Mouse (Mus musculus) left cerebral cortex, postnatal 25 days (tissue): ENCODE measurements around the gene Dap. TPM values are rescaled to one million over a fixed set of nuclear protein-coding genes. Genes with fewer than 3 reads are reported as not detected.

Experiments used
- DNase-seq, 2 experiments: peaks; one replicate each; pipeline ENCODE4 v3.0.0; 2022; ENCODE audit warnings: low spot score in 2 of 2, mixed read lengths in 1 of 2
- intact Hi-C: fragments of 180-260 bp; cut with DNase I; formaldehyde crosslinking; loops from one replicate; pipeline ENCODE4 v1.15.1; 2025
- total RNA-seq, 2 experiments: library from RNA; stranded (reverse); gene quantifications; 2 replicates each; pipeline ENCODE4 v1.2.3; 2021

Dap gene
- 1 to 10 TPM; 6.8 to 7.6 TPM for total RNA-seq

DNA sequence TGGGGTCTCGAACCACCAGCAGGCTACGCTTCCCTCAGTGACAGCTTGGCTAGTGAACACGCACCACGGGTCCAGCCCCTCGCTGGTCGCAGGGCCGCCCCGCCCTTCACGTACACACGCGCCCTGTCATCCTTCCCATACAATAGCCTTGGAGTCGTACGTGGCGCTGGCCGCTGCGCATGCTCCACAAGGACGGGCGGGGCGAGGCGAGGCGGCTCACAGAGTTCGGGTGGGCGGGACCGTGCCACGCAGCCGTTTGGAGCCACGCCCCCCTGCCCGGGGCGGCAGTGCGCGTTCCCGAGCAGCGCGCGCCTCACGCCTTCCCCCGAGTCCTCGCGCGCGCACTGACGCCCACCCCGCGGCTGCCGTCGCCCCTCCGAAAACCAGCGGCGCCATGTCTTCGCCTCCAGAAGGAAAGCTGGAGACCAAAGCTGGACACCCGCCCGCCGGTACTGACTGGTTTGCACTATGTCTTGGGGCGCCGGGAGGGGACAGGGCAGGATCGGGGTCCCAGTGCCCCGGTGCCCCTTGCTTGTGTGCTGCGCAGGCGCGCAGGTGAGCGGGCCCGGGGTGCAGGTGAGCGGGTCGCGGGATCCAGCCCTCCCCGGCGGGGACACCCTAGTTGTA lies at the start of gene Dap:
Dap (plus strand) TSS at position 180 of the 627 bp plus-strand sequence.
- intact Hi-C loops: no loop called here
- peak; percentile 97 to 98 for DNase-seq

DNA sequence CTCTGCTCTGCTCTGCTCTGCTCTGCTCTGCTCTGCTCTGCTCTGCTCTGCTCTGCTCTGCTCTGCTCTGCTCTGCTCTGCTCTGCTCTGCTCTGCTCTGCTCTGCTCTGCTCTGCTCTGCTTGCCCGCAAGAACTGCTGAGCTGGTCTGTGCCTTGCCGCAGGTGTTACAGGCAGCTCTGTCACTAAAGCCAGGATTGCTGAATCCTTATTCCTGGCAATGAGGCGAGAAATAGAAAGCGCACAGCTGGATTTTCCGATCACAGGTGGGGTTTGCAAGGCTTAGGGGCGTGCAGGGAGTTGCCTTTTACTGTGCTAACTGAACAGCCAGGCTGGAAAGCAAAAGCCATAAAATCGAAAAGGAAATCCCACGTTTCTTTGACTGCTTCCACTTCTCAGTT lies 47.5 kb upstream of the Dap start:
- DNase-seq: no peak
- intact Hi-C loops: no loop called here

DNA sequence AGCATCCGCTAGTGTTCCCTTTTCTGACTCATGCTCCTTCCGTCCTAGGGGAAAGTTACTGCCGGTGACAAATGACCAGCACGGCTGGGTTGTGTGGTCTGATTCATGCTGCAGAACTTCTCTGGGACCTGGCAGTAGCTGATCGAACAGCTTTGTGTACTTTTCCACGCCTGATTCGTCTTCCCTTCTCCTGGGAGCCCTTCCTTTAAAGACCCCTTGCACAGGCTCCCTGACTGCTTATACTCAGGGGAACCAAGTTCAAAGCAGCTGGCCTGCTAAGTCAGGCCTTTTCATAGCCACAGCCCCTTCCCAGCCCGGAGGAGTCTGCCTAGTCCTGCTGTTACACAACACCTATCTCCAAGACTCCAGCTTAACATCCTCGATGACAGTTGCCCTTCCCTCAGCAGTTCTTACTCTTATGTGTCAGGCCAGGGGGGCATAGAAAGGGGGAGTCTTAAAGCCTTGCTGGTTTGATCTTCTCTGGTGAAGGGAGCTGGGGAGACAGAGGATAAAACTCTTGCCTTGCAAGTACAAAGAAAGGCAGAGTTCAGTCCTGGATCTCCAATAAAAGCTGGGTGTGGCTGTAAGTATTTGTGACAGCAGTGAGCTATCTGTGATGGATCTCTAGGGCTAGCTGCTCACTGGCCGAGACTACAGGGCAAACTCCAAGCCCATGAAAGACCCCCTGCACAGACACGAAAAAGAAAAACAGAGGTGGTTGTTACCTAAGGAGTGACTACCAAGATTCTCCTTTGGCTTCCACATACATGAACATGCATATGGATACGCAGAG lies 39.3 kb upstream of the Dap start:
- no peak for DNase-seq
- intact Hi-C loops: no loop called here

DNA sequence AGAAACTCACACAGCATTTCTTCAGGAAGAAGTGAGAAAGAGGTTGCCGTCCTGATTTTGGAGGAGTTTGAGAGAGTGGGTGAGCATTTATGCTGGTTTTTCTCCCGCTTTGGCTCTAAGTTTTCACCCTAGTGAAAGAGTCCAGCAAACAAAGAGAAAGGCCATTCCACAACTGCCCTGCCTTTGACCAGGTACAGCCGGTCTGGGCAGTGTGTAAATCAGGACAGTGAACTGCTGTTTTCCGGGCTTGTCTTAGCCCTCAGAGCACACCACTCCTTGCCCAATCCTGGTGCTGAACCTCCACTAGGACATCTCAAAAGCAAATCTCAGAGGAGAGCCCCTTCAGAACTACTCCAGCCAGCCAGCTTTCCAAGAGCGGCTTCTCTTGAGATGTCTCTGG lies 38.6 kb upstream of the Dap start:
- intact Hi-C loops: no loop called here
- DNase-seq: no peak

DNA sequence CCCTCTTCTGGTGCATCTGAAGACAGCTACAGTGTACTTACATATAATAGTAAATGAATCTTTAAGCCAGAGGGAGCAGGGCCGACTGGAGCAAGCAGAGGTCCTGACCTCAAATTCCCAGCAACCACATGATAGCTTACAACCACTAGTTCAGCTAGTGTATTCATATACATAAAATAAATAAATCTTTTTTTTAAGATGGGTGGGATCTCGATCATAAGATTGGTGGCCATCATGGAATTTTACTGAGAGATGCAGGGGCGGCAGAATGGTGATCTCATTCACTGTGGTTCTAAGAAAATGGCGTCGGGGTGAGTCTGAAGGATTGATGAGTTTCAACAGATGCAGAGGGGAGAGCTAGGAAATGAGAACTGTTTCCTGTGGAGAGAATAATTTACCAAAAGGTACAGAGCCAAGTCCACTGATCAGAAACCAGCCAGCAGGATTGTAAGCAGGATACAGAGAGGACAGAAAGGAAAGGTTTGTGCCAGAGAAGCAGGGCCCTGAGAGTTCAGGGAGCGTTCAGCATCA lies 37.7 kb upstream of the Dap start:
- no peak for DNase-seq
- intact Hi-C loops: no loop called here

DNA sequence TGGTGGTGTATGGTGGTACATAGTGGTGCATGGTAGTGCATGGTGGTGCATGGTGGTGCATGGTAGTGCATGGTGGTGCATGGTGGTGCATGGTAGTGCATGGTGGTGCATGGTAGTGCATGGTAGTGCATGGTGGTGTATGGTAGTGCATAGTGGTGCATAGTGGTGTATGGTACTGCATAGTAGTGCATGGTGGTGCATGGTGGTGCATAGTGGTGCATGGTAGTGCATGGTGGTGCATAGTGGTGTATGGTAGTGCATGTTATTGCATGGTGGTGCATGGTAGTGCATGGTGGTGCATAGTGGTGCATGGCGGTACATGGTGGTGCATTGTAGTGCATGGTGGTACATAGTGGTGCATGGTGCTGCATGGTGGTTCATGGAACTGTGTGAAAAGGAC lies 31.6 kb upstream of the Dap start:
- DNase-seq: no peak
- intact Hi-C loops: no loop called here

DNA sequence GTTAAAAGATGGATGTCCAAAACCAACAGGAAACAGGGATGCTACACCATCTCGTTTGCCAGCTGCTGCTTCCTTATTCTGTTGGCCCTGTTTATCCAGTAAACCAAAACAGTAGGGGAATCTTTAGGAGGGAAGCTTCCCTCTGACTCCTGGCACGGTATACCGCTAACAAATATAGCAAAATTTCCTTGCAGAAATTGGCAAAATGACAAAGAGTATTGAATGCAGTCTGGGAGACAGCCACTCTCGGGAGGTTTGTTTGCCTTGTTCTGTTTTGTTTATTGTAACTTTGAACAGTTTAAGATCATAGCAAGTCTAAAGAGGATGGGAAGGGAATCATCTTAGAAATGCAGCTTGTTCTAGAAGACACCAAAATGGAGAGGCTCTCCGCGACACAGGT lies 28.3 kb upstream of the Dap start:
- intact Hi-C loops: no loop called here
- no peak for DNase-seq

DNA sequence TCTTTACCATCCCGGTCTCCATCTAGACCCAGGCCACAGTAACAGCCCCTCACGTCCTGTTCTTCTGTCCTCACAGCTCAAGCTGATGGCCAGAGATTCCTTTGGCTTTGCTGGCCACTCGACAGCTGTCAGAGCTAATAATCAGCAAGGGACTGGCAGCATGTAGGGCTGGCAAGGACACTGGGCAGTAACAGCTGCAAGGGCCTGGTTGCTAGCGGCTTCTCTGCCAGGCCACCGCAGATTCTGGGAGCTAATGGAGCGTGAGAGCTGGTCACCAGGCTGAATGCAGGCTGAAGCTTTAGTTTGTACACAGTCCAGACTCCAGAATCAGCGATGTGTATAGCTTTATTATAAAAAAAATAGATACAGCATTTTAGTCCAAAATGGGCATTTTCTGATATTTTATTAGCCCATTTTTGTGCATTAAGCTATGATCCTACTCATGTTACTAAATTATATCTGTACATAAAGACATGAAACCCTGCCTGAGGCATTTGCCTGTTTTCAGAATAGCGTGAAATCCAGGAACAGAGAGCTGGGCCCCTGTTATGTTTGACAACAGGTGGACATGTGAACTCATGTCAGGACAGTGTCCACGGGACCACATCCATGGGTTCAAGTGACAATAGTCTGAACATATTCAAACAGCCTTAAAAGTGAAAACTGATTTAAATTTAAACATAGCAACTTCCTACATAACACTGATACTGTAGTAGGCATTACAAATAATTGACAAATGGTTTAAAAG lies 16.6 kb upstream of the Dap start:
- DNase-seq: no peak
- intact Hi-C loops: no loop called here

DNA sequence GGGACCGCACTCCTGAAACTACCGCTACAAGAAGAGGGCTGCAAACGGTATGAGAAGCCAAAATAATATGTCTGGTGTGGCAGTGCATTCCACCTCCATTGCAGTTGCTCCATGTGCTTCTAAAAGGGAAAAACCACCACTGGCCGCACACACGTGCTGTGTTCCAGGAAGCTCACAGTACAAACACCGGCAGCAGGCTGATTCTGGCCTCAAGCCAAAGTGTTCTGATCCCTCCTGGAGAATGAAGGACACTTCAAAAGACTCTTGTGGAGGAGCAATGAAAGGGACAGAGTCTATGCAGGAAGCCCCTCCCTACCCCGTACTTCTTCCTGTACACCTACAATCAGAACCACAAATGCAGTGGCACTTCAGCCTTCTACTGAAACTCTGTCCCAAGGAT lies 12.2 kb upstream of the Dap start:
- intact Hi-C loops: no loop called here
- no peak for DNase-seq

DNA sequence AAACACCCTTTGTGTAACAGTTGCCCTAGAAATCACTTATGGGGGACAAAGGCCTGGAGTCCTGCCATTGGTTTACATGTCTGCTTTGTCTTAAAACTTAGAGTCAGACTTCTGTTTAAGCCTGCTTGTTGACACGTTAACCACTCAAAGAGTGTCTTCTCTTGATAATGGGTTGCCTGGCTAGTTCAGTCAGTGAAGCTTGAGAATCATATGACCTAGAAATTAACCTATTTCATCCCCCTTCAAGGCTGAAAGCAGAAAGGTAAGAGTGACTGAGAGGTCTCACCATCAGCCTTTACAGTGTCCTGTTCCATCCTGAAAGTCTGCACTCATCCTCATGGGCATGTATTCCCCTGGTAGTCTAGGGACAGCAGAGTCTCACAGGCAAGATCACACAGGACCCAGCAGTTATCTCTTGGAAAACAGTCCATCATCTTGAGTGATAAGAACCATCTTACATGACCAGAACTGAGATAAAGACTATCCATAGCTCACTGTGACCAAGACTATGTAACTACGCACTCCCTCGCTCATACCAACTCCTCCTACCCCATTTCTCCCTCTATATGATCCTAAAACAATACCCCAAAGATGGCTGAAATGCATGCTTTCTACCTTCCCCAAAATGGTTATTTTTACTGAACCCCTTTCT lies 10.4 kb upstream of the Dap start:
- no peak for DNase-seq
- intact Hi-C loops: no loop called here

DNA sequence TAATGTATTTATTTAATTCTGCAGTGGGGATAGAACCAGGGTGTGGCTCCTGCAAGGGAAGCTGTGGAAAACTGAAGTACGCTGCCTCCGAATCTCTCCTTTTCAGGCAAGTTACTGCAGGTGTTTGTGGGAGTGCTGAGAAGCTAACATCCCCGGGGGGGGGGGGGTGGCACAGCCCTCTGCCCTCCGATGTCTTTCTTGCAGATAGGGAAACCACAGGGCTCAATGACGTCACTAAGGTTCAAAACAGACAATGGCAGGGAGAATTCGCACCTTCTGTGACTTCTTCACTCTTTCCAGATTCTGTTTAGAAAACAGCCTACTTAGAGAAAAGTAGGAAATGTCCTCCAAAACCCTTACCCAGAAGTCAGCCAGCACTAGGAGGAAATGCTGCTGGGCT lies 1.9 kb upstream of the Dap start:
- intact Hi-C loops: no loop called here
- no peak for DNase-seq

DNA sequence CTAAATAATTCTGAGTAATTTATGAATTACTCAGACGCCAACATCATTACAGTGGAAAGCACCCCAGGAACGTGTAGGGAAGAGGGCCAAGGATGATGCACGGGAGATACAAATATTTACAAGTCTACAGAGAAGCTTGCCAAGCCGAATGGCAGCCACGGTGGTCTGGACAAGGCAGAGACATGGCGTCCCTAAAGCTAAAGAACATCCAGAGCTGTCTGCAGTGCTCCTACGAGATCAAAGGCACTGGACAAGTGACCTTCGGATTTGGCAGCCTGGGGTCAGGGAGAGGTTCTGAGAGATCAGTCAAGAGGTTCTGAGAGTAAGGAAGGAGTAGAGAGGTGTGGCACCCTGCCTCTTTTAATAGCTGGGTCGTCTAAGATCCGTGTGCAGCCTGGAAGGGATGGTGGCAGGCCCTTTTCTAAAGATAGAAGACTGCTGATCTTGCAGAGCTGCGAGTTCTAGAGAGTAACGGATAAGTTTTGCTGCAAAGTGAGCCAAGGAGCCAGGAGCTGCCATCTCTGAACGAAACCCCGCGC lies 449 bp upstream of the Dap start:
- DNase-seq: no peak
- intact Hi-C loops: no loop called here

DNA sequence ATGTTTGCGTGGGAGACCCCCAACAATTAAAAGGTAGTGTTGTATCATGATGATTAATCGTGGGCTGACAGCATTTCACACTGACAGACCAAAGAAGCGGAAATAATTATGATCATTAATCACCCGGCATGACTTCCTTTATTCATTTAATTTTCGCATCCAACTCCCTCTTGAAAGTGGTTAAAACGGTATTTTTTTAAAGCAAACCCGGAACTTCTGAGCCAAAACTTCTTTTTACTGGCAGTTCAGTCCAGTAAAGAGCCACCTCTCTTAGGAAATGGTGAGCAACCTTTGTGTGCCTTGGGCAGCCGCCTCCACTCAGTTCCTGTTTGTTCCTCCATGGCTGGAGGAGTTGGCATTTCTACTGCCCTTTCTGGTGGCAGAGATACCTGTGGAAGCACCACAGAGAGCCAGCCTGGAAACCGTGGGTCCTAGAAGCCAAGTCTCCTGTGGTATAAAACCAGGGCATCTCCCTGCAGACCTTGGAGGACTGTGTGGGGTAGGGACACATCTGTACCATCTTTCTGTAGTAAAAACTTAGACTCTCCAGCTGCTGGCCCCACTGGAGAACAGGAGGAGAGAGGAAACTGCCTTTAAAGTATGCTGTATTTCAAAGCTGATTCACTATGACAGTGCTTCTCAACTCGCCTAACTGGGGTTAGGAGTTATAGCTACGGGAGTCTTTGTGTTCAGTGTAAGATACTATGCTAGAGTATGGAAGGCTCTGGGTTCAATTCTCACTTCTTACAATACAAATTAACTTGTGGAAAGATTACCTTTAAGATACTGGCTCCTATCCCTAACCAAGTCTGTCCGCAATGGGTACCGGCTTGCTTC lies 910 bp downstream of the Dap start:
- intact Hi-C loops: no loop called here
- DNase-seq: no peak

DNA sequence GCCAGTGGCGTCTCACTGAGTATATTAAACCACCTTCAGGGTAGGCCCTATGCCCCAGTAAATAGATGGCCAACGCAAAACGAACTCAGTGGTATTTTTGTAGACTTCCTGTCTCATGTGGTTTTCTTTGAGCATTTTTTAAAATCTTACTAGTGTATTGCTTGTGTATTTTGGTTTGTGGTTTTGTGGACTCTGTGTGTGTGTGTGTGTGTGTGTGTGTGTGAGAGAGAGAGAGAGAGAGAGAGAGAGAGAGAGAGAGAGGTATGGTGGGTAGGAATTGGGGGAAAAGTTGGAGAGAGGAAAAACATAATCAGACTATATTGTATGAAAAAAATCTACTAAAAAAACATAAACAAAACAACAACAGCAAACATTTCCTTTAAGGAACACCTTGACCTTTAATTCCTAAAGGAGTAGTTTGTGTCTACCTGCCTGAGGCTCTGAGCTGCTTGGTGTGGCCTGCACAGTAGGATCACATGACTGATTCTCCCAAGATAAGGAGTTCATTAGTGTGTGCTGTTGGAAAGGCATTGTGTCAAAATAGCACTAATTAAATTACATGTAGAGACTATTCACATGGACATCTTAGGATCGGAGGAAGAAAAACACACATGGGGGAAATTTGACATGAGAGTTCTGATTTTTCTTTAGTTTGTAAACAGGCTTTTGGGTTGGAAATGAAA lies 1.7 kb downstream of the Dap start:
- DNase-seq: no peak
- intact Hi-C loops: no loop called here

DNA sequence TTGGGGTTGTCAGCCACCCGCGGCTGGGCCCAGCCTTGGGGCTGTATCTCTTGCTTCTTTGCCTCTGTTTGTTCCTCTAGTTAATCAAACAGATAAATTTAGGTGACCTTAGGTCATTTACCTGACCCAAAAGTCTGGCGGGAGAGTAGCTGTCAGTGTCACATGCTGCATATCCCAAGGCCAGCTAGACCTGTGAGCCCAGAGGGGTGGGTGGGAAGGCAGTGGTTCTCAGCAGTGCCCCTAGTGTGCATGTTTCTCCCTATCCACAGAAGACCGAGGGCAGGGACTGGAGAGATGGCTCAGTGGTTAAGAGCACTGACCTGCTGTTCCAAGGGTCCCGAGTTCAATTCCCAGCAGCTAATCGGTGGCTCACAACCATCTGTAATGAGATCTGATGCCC lies 2.4 kb downstream of the Dap start:
- intact Hi-C loops: no loop called here
- no peak for DNase-seq

DNA sequence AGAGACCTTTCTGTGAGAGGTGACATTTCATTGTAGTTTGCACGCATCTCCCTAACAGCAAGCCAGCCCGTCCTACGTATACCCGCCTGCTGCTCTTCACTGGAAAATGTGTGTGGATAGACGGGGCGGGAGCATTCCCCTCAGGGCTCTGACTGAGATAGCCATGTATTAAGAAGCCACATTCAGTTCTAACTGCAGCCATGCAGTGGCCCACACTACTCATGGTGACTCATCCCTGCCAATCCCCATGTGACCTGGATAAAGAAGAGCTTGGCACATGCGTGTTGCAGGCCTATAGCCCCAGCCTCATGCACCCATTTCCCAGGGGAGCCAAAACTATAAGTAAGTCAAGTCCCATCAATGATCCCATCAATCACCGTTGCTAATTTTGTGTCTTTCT lies 3.7 kb downstream of the Dap start:
- intact Hi-C loops: no loop called here
- no peak for DNase-seq

DNA sequence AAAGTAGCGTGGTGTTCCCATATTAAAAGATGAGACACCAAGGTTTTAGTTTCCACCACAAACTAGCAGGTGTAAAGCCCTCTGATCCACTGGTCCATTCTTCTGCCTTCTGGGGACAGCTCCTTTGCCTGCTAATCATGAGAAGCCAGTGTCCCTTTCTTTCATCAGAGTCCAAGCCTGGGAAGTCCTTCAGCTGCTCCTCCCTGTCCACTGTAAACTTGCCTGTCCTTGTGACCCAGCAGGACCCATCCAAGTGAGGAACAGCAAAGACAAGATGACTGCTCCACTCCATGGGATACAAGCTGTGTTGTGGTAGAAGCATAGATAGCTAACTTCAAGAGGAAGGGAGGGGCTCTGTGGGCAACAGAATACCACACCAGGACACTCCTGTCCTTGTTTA lies 8.9 kb downstream of the Dap start:
- no peak for DNase-seq
- intact Hi-C loops: no loop called here

DNA sequence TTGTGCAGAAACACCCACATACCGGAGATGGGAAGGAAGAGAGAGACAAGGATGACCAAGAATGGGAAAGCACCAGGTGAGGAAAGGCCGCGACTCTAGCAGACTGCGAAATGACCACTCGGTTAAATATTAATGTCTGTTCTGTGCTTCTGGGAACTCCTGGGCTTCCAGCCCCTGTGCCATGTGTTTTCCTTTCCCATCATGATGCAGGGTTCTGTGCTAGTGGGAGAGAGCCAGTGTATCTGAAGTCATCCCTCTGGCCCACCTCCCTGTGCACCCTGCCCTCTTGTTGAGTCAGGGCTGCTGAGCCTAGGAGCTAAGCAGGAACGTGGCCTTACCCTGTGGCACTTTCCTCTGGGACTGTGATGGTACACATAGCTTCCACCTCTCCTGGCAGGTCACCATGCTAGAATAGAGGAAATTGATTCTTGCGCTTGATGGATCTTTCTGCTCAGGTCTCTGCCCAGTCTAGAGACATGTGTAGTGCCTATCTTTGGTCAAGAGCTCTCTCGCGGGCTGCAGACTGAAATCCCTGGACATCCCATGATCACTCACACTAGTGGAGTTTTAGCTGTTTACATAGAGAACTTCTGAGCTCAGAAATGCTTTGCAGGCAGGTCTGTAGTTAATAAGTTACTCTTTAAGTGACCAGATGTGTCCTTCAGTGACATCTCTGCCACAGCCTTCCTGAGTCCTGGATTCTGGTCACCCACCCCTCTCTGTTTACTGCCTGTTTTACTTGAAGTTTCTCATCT lies 11.9 kb downstream of the Dap start:
- intact Hi-C loops: no loop called here
- no peak for DNase-seq
